Mouse (Mus musculus) hindbrain, postnatal 0 days (tissue): ENCODE results near the gene Srp54a. TPM values are rescaled to one million over a fixed set of nuclear protein-coding genes. Genes with fewer than 3 reads are reported as not detected.
"Not testable (repeated sequence)": the region's sequence is repeated elsewhere in the genome, so short reads cannot be mapped to it uniquely, and the experiment has no call there.

Experiments
- ATAC-seq: fragments of 200-750 bp; cut with Nextera tagmentation; 2 replicates; pipeline ENCODE4 v1.8.0; 2017; ENCODE audit warnings: mild to moderate bottlenecking, moderate TSS enrichment, moderate library complexity
- DNase-seq: peaks from one replicate; pipeline ENCODE4 v3.0.0-alpha.2; 2015; ENCODE audit warnings: low spot score
- H3K27ac ChIP-seq: fragments of 300-500 bp; sonication (generic); 2 replicates; pipeline ENCODE4 v1.5.1; 2014; ENCODE audit warnings: mild to moderate bottlenecking
- H3K27me3 ChIP-seq: fragments of 300-500 bp; sonication (generic); 2 replicates; pipeline ENCODE4 v1.6.1; 2014; ENCODE audit warnings: low read length, mixed read lengths; ENCODE audit not compliant: insufficient read depth
- H3K36me3 ChIP-seq: fragments of 300-500 bp; sonication (generic); 2 replicates; pipeline ENCODE4 v1.6.1; 2014; ENCODE audit warnings: low read length, mixed read lengths; ENCODE audit not compliant: insufficient read depth
- H3K4me1 ChIP-seq: fragments of 300-500 bp; sonication (generic); 2 replicates; pipeline ENCODE4 v1.6.1; 2014; ENCODE audit warnings: antibody characterized with exemption, low read length, mixed read lengths; ENCODE audit not compliant: insufficient read depth
- H3K4me2 ChIP-seq: fragments of 300-500 bp; sonication (generic); 2 replicates; pipeline ENCODE4 v1.6.1; 2014; ENCODE audit warnings: low read depth, mild to moderate bottlenecking, low read length, moderate library complexity, mixed read lengths
- H3K4me3 ChIP-seq: fragments of 300-500 bp; sonication (generic); 2 replicates; pipeline ENCODE4 v1.5.1; 2014; ENCODE audit warnings: low read length
- H3K9ac ChIP-seq: fragments of 300-500 bp; sonication (generic); replicated peaks from 2 replicates; pipeline ENCODE4 v1.6.1; 2014; ENCODE audit warnings: mild to moderate bottlenecking, low read length, moderate library complexity, mixed read lengths
- H3K9me3 ChIP-seq: fragments of 300-500 bp; sonication (generic); 2 replicates; pipeline ENCODE4 v1.6.1; 2016; ENCODE audit warnings: low read length, mixed read lengths
- WGBS: fragments of 180-500 bp; shearing (Covaris S2); extraction: QIAGEN DNeasy Blood & Tissue Kit; methylation state at CpG from one replicate; pipeline ENCODE4 v1.1.7; 2014; 5-methylcytosine and 5-hydroxymethylcytosine counted together
- polyA plus RNA-seq: library from polyadenylated mRNA; unstranded; fragments of >200 nt; fragmentation: Nextera tagmentation; extraction: Ambion mirVana; gene quantifications from 2 replicates; pipeline ENCODE4 v1.2.1, GENCODE M21; 2015
- total RNA-seq: library from RNA; depleted of rRNA; stranded (reverse); fragments of >200 nt; gene quantifications from 2 replicates; pipeline ENCODE4 v1.2.3, GENCODE M21; 2014; rRNA removed

Gene Srp54a
- total and polyA plus RNA-seq, 2 experiments from 2014 or later, result 48.0 to 188 TPM

DNA sequence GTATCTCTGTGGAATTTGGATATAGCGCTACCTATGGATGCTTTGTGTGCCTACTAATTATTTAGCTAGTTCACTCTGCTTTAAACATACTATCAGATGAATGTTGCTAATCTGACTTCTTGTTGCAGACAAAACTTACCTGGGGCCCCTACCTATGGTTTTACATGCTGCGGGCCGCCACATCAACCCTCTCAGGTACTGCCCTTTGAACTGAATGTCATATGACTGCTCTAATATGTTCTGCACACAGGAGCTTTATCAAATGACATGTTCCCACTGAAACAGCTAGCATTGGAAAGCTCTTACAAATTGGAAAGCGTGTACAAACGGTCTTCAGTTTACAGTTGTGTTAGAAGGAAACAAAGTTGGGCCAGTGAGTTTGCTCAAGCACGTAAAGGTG is 55.5 kb downstream of the Srp54a start:
- not testable (repeated sequence) for H3K27me3 ChIP-seq, H3K36me3 ChIP-seq, H3K9ac ChIP-seq, H3K9me3 ChIP-seq, H3K4me2 ChIP-seq, H3K27ac ChIP-seq, H3K4me3 ChIP-seq, DNase-seq, H3K4me1 ChIP-seq, ATAC-seq
- WGBS, result no CpG with 5 or more reads among the region's 6 CpGs

DNA sequence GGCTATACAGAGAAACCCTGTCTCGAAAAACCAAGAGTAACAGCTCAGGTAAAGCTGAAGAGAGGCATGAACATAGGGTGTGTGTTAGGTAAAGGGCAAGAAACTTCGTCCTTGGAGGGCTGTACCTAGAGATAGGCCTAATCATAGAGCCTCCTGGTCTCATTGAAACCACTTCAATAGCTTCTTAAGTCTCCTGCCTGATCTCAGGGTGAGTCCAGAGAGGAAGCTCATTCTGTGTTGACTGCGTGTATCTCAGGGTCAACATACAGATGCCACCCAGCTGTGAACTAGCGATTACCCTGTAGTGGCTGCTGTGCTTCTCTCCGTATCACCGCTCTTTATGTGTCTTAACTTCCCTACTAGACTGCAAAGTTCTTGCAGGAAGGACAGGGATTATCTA is 57.8 kb downstream of the Srp54a start:
- no CpG with 5 or more reads among the region's 6 CpGs for WGBS

DNA sequence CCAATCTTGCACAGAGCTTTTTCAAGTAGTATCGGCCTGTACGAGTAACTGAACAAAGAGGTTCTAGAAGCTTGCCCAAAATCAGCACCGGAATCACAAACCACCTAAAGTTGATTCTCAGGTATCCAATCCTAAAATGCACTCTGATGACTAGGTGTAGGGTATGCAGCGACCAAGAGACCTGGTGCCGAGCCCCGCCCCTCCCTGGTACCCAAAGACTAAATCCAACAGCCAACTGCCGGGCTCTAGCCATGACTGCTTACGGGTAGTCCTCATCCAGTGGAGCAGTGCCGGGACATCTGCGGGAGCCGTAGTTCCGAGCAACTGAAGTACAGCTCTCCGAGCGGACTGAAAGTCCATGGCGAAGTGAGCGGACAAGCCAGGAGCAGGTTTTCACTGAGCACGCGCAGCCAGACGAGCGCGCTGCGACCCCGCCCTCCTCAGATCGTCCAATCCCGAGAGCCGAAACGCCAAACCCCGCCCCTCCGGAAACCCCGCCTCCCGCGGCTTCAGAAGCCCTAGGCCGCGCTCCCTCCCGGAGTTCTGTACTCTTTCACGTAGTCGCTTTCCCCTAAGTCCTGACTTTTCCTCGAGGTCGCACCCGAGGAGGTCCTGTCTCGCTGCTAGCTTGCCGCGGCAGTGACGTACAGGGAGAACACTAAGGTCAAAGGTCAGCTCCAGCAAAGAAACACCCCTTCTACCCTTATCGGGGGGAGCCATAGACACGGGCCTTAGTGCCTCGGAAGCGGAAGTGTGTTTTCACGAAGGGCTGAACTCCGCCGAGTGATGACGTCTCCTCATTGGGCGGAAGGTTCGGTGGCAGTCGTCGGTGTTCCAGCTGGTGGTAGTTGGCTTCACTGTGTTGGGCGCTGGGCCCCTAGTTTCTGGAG is 74.7 kb downstream of the Srp54a start, which contains the start of gene Srp54b:
Gene Srp54b (plus strand): TSS at position 546 of the 890 bp plus-strand sequence.
- not testable (repeated sequence) for H3K4me2 ChIP-seq, H3K4me1 ChIP-seq, H3K36me3 ChIP-seq, H3K4me3 ChIP-seq, H3K27me3 ChIP-seq, H3K27ac ChIP-seq, DNase-seq, H3K9me3 ChIP-seq, H3K9ac ChIP-seq
- WGBS, result no CpG with 5 or more reads among the region's 57 CpGs
- ATAC-seq, result peak; percentile 99

More for the DNA sequence above, 57.8 kb downstream of the Srp54a start:
- ATAC-seq, H3K27ac ChIP-seq, H3K4me3 ChIP-seq, H3K27me3 ChIP-seq, H3K9me3 ChIP-seq, H3K36me3 ChIP-seq, H3K4me2 ChIP-seq, H3K4me1 ChIP-seq, DNase-seq, H3K9ac ChIP-seq: not testable (repeated sequence)

DNA sequence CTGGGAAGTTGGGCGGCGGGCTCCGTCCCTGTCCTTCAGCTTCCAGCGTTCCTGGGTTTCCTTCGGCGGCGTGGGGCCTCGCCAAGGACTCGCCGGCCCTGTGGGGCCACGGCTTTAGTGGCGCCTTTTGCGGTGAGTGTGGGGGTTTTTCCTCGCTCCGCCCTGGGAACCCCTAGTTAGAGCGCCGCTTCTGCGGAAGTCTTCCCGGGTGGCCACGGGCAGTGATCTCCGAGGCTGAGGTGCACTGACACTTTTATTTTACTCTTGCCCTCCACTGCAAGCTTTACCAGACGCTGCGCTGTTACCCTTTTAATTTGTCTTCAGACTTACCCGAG is 75.4 kb downstream of the Srp54a start:
- WGBS, result 0% methylated on average over 6 of the region's 24 CpGs
- H3K27ac ChIP-seq, result not testable (repeated sequence)

More for the DNA sequence above, 75.4 kb downstream of the Srp54a start:
- H3K4me2 ChIP-seq, H3K27me3 ChIP-seq, H3K9me3 ChIP-seq, DNase-seq, H3K36me3 ChIP-seq, H3K4me1 ChIP-seq, H3K9ac ChIP-seq, H3K4me3 ChIP-seq: not testable (repeated sequence)
- ATAC-seq, result peak; percentile 61

Other genes starting within 250 kb of the Srp54a start
- gene Cfl2, start 217.4 kb upstream of the Srp54a start, total RNA-seq, result 162 and 184 TPM in 2 replicates
- 255 and 262 TPM in 2 replicates for gene Cfl2, start 217.4 kb upstream of the Srp54a start, polyA plus RNA-seq
- not detected in 2 replicates for gene Gm20403, start 93.7 kb upstream of the Srp54a start, total RNA-seq
- not detected in 2 replicates for gene Gm20403, start 93.7 kb upstream of the Srp54a start, polyA plus RNA-seq
- gene Baz1a, start 65.9 kb upstream of the Srp54a start, total RNA-seq, result 2.3 and 3.1 TPM in 2 replicates
- 4.6 and 6.0 TPM in 2 replicates for gene Baz1a, start 65.9 kb upstream of the Srp54a start, polyA plus RNA-seq
- 10.9 and 11.2 TPM in 2 replicates for gene 2700097O09Rik, start 152 bp upstream of the Srp54a start, total RNA-seq
- 16.5 and 19.2 TPM in 2 replicates for gene 2700097O09Rik, start 152 bp upstream of the Srp54a start, polyA plus RNA-seq
- gene Fam177a, start 44.2 kb downstream of the Srp54a start, total RNA-seq, result 34.5 and 34.8 TPM in 2 replicates
- 83.1 and 85.5 TPM in 2 replicates for gene Fam177a, start 44.2 kb downstream of the Srp54a start, polyA plus RNA-seq
- 39.6 and 57.4 TPM in 2 replicates for gene Srp54b, start 74.8 kb downstream of the Srp54a start, total RNA-seq
- gene Srp54b, start 74.8 kb downstream of the Srp54a start, polyA plus RNA-seq, result 71.0 and 71.4 TPM in 2 replicates
- gene 1700047I17Rik2, start 119.3 kb downstream of the Srp54a start, total RNA-seq, result not detected in 2 replicates
- not detected in 2 replicates for gene 1700047I17Rik2, start 119.3 kb downstream of the Srp54a start, polyA plus RNA-seq
- 31.3 and 31.6 TPM in 2 replicates for gene Srp54c, start 149.9 kb downstream of the Srp54a start, total RNA-seq
- gene Srp54c, start 149.9 kb downstream of the Srp54a start, polyA plus RNA-seq, result 77.9 and 82.1 TPM in 2 replicates
- gene 1110008L16Rik, start 219.3 kb downstream of the Srp54a start, total RNA-seq, result 9.8 and 10.4 TPM in 2 replicates
- 7.6 and 7.8 TPM in 2 replicates for gene 1110008L16Rik, start 219.3 kb downstream of the Srp54a start, polyA plus RNA-seq
- gene Ppp2r3c, start 222.7 kb downstream of the Srp54a start, total RNA-seq, result 7.7 and 10.2 TPM in 2 replicates
- gene Ppp2r3c, start 222.7 kb downstream of the Srp54a start, polyA plus RNA-seq, result 18.4 and 19.6 TPM in 2 replicates